7 mouse cellular contexts compared by ENCODE assay signal in genomic region chr14:56812520-56813036, GRCm38 (mm10). TPM values are rescaled to one million over a fixed set of nuclear protein-coding genes. Genes with fewer than 3 reads are reported as not detected.
A peak's percentile ranks its signal among the peaks of the same experiment; 100 is the strongest.
DNase-seq lines count a peak whose midpoint lies in the region; ATAC-seq and TF ChIP-seq lines count a peak whose summit lies in the region.

No protein-coding gene starts in this region.

- H3K4me1 ChIP-seq in intestine, postnatal 0 days (replicated peaks; ENCODE audit: control insufficient read depth, insufficient read depth, low read length) = no peaks in the 10 kb centered on the region; the same call in 1 of the 2 replicates
- H3K4me1 ChIP-seq in midbrain, embryonic 12.5 days = peaks cover 15% of the 10 kb centered on the region

- intact Hi-C loops in left cerebral cortex, postnatal 4 days (cut with DNase I) = no loop called here

- H3K4me2 ChIP-seq in intestine, postnatal 0 days (replicated peaks; ENCODE audit: low read depth) = peak overlapping the region; percentile 81
- peak overlapping the region; percentile 60 for H3K4me2 ChIP-seq in midbrain, embryonic 12.5 days (replicated peaks)

- peak overlapping the region; percentile 64 for H3K4me3 ChIP-seq in intestine, postnatal 0 days (ENCODE audit: low read depth, low read length)
- H3K4me3 ChIP-seq in midbrain, embryonic 12.5 days = peak overlapping the region; percentile 61

- H3K9me3 ChIP-seq in intestine, postnatal 0 days (ENCODE audit: control insufficient read depth) = no peaks in the 10 kb centered on the region
- no peaks in the 10 kb centered on the region for H3K9me3 ChIP-seq in midbrain, embryonic 12.5 days

- peak; percentile 75 for DNase-seq in adrenal gland, adult 8-10 months
- DNase-seq in embryo, embryonic 9.5 days (ENCODE audit: extremely low spot score) = peak; percentile 88
- peak; percentile 37 to 76 for DNase-seq in gastrocnemius, postnatal 4 days (ENCODE audit: low spot score in 2 of 2)
- peak; percentile 80 for DNase-seq in left cerebral cortex, postnatal 4 days
- DNase-seq in spleen, adult 12 weeks (ENCODE audit: low spot score) = peak; percentile 65

- H3K27me3 ChIP-seq in intestine, postnatal 0 days (replicated peaks; ENCODE audit: control insufficient read depth, insufficient read depth, low read length) = no peaks in the 10 kb centered on the region
- no peaks in the 10 kb centered on the region for H3K27me3 ChIP-seq in midbrain, embryonic 12.5 days

- peak; percentile 76 for TF ChIP-seq CTCF in intestine, postnatal 0 days (IDR thresholded peaks at IDR 0.05; ENCODE audit: low read depth)

- peak; percentile 28 for ATAC-seq in intestine, postnatal 0 days
- peak; percentile 35 for ATAC-seq in midbrain, embryonic 12.5 days (ENCODE audit: low FRiP score, low read depth)

- WGBS in intestine, postnatal 0 days = 2% methylated on average over 33 of the region's 35 CpGs
- WGBS in midbrain, embryonic 12.5 days = 1% methylated on average over 34 of the region's 35 CpGs

- H3K36me3 ChIP-seq in intestine, postnatal 0 days (ENCODE audit: control insufficient read depth, insufficient read depth) = no peaks in the 10 kb centered on the region
- peaks cover 5% of the 10 kb centered on the region; the same call in 1 of the 2 replicates for H3K36me3 ChIP-seq in midbrain, embryonic 12.5 days

- H3K27ac ChIP-seq in intestine, postnatal 0 days (ENCODE audit: low read depth, low read length) = peak overlapping the region; percentile 95
- peak overlapping the region; percentile 94 for H3K27ac ChIP-seq in midbrain, embryonic 12.5 days (replicated peaks)

- peak overlapping the region; percentile 81 for H3K9ac ChIP-seq in intestine, postnatal 0 days (ENCODE audit: low read depth, low read length)
- peak overlapping the region; percentile 76 for H3K9ac ChIP-seq in midbrain, embryonic 12.5 days (replicated peaks)

RNA-seq across cellular contexts. Expression of gene Zmym5, which starts 1.1 kb away (rescaled TPM):
- total RNA-seq in adrenal gland, adult 8-10 months (2022) = 10 to 100 TPM; 30.8 to 48.2 (median 40.5) TPM
- total RNA-seq in gastrocnemius, postnatal 4 days (2021) = 10 to 100 TPM; 24.5 to 27.5 TPM
- 14.7 and 15.3 TPM in 2 replicates for polyA plus RNA-seq in intestine, postnatal 0 days (2015; fragmentation: Nextera tagmentation; extraction: Ambion mirVana)
- 10 to 100 TPM; 32.9 to 35.8 TPM for total RNA-seq in left cerebral cortex, postnatal 4 days (2021)
- 34.4 and 39.1 TPM in 2 replicates for polyA plus RNA-seq in midbrain, embryonic 12.5 days (2016; fragmentation: Nextera tagmentation; extraction: Ambion mirVana)

RNA-seq across cellular contexts. Expression of gene Pspc1, which starts 34.5 kb away (rescaled TPM):
- 10 to 100 TPM; 21.5 to 40.4 (median 28.4) TPM for total RNA-seq in adrenal gland, adult 8-10 months (2022)
- 10 to 100 TPM; 28.8 to 29.3 TPM for total RNA-seq in gastrocnemius, postnatal 4 days (2021)
- polyA plus RNA-seq in intestine, postnatal 0 days (2015; fragmentation: Nextera tagmentation; extraction: Ambion mirVana) = 11.1 and 11.5 TPM in 2 replicates
- total RNA-seq in left cerebral cortex, postnatal 4 days (2021) = 10 to 100 TPM; 89.8 to 92.5 TPM
- polyA plus RNA-seq in midbrain, embryonic 12.5 days (2016; fragmentation: Nextera tagmentation; extraction: Ambion mirVana) = 55.7 and 56.0 TPM in 2 replicates

Comparison
In these comparisons a context has a peak if more than half of its experiments do, and no peak if none do; other contexts are left out.
1. Peak in every context shown above with its lines: DNase-seq, ATAC-seq, H3K4me3 ChIP-seq and H3K27ac ChIP-seq.